Mouse (Mus musculus): Measurements from ENCODE around the gene Fmnl3. TPM values are rescaled to one million over a fixed set of nuclear protein-coding genes. Genes with fewer than 3 reads are reported as not detected.

Fmnl3 gene
- total RNA-seq, 2 experiments from 2014 or later, result 9.2 to 10.0 TPM

- no peak for DNase-seq
These were observed 27.9 kb downstream of the Fmnl3 start for GRCm38 (mm10) chr15:99342194-99342981.

- DNase-seq, result no peak
These were observed 29.2 kb downstream of the Fmnl3 start for GRCm38 (mm10) chr15:99341102-99341501.

- DNase-seq, result no peak
These were observed 30.6 kb downstream of the Fmnl3 start for GRCm38 (mm10) chr15:99339669-99340068.

DNA sequence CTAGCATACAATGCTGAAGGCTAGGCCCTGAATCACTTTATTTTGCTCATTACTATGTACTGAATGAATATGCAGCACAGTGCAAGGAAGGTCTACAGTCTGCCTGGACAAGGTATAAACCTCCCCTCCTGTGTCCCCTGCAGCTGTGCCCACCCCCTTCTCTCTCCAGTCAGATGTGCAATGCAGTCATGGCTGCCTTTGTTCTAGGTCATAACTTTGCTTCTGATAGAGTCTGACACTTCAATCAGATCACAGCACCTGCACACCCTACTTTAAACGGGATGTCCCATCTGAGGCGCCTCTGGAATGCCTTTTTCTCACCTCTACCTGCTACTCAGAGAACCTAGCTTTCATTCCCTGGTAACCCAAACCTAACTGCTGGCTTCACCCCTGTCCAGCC is 31.4 kb downstream of the Fmnl3 start:
- no peak for DNase-seq

GRCm38 (mm10) chr15:99335801-99336320 is 34.4 kb downstream of the Fmnl3 start:
- DNase-seq, result no peak

- no peak for DNase-seq
These were observed 35.8 kb downstream of the Fmnl3 start for GRCm38 (mm10) chr15:99334500-99334899.

DNA sequence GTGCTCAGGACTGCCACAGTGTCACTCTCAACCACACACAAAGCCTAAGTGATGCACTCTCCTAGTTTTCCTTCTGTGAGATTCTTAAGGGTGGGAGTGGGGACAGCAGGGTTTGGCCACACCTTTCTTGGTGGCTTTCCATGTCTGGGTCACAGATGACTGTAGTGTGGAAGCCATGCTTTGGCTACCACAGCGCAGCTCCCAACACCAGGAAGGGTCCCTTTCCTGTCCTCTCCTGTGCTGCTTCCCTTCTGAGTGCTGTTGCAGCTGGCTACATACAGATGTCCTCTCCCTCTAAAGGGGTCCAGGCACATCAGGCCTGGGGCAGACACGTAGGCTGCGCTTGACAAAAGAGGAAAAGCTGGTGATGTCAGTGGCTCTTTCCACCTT is 36.6 kb downstream of the Fmnl3 start:
- no peak for DNase-seq

DNA sequence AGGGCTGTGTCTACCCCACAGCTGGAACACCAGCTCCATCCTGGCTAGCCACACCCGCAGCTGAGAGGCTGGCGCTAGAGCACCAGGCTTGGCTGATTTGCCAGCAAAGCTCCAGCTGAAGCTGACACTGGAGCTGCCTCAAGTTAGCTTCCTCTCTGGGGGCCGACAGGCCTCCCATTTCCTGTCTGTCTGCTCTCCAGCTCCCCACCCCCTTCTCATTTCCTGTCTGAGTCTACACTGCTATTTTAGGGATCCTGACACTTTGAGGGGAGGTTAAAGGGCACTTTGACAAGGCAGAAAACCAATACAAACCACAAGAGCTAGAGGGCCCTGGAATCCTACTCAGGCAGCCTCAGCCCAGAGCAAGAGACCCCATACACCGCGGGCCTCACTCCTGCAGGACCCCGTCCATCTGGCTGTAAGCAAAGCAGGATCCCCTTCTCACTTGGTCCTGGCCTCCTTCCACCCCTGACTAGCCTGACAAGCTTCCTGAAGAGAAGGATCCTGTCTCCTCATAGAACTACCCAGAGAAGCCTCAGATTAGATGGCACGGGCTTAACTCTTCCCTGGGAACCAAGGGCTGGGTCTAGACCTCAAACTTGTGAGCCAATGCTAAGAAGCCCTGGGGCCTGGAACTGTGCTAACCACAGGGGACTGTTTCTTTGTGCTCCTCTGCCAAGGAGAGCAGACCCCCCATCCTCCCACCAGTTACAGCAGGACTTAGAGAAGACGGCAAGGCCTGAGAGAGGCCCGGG is 37.2 kb downstream of the Fmnl3 start:
- DNase-seq, result peak; percentile 24 to 32

DNA sequence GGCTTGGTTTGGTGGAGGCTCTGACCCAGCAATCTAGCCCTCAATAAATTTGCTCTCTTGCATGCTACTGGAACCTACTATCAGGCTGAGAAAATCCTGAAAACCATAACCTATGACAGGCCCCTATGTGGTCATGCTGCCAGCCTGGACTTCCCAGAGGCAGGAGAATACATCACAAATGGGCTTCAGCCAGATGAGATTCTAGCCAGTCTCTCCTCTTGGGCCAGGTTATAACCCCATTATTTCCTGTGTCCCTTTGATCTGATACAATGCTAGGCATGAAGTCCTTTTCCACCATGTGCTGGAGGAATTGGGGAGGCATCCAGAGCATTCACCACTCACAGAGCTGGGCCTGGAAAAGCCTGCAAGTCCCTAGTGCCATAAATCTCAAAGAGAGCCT is 38.2 kb downstream of the Fmnl3 start:
- no peak for DNase-seq

DNA sequence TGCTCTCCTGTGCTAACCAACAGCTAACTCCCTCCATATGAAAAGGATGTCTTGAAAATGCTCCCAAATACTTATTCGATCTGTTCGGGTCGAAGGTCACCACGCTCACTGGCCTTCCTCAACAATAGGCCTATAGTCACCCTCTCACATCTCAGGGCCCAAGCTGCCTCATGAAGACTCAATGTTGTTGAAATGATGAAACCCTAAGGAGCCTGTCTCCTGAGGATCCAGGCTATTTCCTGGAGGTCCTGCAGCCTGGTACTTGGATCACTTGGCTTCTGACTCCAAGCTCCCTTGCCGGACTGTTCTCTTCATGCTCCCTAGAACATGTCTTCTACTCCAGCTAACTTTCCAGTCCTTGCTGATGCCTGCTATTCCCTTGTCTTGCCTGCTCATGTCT is 38.9 kb downstream of the Fmnl3 start:
- DNase-seq, result no peak

- no peak for DNase-seq
These were observed 40.0 kb downstream of the Fmnl3 start for GRCm38 (mm10) chr15:99330324-99330723.

DNA sequence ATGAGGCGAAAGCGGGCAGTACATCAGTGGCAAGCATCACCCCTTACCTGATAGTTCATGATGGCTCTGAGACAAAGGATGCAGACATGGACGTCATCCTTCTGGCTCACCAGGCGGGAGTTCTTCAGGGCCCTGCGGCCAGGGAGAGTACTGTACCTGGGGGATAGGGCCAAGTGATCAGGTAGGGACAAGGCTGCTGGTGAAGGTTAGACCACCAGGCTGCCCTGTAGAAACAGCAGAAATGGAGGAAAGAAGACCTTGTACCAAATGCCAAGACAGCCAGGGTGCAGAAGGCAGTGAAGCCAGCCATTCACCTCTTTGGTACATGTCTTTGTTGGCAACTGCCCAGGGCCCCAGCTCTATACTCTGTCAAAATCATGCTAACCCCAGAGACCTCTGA is 42.3 kb downstream of the Fmnl3 start:
- no peak for DNase-seq

GRCm38 (mm10) chr15:99326959-99327358 is 43.3 kb downstream of the Fmnl3 start:
- no peak for DNase-seq

- no peak for DNase-seq
These were observed 43.9 kb downstream of the Fmnl3 start for GRCm38 (mm10) chr15:99326407-99326806.

GRCm38 (mm10) chr15:99325598-99325997 is 44.7 kb downstream of the Fmnl3 start:
- no peak for DNase-seq

GRCm38 (mm10) chr15:99324151-99324550 is 46.1 kb downstream of the Fmnl3 start:
- DNase-seq, result no peak

DNA sequence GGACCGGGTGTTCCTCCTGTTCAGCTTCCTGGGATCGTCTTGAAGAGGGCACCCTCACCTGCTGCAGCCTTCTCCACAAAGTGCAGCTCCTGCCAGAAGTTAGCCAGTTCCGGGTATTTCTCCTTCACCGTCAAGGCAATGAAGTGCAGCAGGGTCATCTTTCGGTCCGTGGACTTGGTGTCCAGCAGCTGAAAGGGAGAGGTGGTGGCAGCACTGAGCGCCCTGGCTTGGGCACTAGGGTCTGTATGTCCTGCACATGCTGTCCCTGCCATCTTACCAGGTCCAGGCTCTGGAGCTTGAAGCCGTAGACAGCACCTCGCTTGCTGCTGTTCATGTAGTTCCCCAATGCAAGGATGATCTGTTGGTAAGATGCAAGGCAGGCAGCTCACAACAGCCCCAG is 49.3 kb downstream of the Fmnl3 start:
- DNase-seq, result no peak

DNA sequence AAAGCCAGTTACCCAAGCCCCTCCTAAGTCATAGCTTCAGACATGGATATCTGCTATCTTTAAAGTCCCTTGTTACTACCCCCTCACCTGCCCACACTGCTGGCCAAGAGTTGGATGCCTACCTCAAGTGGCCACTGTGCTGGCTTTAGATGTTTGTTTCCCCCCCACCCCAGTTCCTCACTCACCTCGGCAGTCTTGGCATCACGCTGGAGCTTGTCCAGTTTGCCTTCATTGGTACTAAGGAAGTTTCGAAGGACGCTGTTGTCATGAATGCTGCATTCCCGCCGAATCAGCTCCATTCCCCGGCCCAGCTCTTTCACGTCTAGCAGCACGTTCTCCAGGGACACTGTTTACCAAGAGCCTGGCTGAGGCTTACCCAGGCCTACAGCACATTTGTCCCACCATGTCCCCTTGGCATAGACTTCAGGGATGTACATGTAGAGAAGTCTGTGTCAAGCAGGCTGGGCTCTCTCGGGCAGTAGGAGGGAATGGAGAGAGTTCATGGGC is 50.1 kb downstream of the Fmnl3 start:
- DNase-seq, result no peak

DNA sequence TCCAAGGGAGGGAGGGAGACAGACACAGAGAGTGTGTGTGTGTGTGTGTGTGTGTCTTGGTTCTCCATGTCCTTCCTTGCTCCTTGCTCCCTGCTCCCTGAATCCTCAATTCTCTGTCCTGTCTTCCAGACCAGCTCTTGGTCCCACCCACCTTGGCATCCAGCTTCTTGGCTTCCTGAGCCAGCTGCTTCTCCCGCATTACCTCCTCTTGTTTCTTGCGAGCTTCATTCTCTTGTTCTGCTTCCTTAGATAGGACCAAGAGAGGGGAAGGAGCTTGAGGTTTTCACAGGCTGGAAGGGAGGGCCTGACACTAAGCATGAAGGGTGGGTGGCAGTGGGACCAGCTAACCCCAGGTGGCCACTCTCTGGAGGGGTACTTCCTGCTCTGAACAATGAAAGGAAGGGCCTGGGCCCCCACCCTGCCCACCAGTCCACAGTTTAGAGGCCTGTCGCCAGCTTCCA is 50.8 kb downstream of the Fmnl3 start:
- no peak for DNase-seq

- no peak for DNase-seq
These were observed 51.3 kb downstream of the Fmnl3 start for GRCm38 (mm10) chr15:99318861-99319410.

GRCm38 (mm10) chr15:99318071-99318470 is 52.2 kb downstream of the Fmnl3 start:
- DNase-seq, result no peak

DNA sequence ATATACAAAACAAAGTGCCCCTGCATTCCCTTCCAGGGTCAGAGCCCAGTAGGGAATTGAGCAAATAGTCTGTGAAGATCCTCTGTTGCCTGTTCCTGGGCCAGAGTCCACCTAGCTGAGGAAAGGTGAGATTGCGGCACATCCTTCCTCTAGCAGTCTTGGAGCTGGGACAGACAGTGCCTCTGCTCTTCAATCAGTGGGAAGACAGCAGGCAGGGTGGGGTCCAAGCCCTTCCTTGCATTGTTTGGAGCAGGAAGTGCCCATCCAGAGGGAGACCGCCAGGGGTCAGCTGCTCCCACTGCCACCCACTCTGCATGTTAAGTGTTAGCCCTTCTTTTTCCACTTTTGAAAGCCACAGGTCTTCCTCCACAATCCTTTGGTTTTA is 53.0 kb downstream of the Fmnl3 start:
- no peak for DNase-seq

All from layer of hippocampus, postnatal 36 days (tissue).